Mouse (Mus musculus) layer of hippocampus, adult 18-20 months (tissue): ENCODE data around the gene Atp1b1. TPM values are rescaled to one million over a fixed set of nuclear protein-coding genes. Genes with fewer than 3 reads are reported as not detected.

Experiments
- DNase-seq, 2 experiments: peaks; one replicate each; pipeline ENCODE4 v3.0.0; 2022; ENCODE audit warnings: low spot score in 2 of 2
- total RNA-seq, 2 experiments: library from RNA; stranded (reverse); gene quantifications; 2 replicates each; pipeline ENCODE4 v1.2.3; 2021

Atp1b1 gene
- total RNA-seq, 2 experiments from 2014 or later: 1,935 to 2,007 TPM

- DNase-seq: no peak
These were observed 60.5 kb downstream of the Atp1b1 start for GRCm38 (mm10) chr1:164397672-164398071.

- peak; percentile 30 to 74 for DNase-seq
These were observed 62.9 kb downstream of the Atp1b1 start for GRCm38 (mm10) chr1:164395131-164395780.

- peak; percentile 24 to 41 for DNase-seq
These were observed 66.0 kb downstream of the Atp1b1 start for GRCm38 (mm10) chr1:164392176-164392575.

GRCm38 (mm10) chr1:164389743-164390142 is 68.4 kb downstream of the Atp1b1 start:
- no peak for DNase-seq

Other genes with a start within 250 kb of the Atp1b1 start
- gene Slc19a2, start 209.3 kb downstream of the Atp1b1 start, total RNA-seq: 10 to 100 TPM; 12.6 to 14.8 TPM
- gene Ccdc181, start 182.8 kb downstream of the Atp1b1 start, total RNA-seq: 10 to 100 TPM; 22.5 to 22.7 TPM
- gene Nme7, start 154.2 kb downstream of the Atp1b1 start, total RNA-seq: 10 to 100 TPM; 23.3 to 23.6 TPM
- gene Blzf1, start 150.9 kb downstream of the Atp1b1 start, total RNA-seq: 10 to 100 TPM; 22.1 to 22.6 TPM